Mouse (Mus musculus) 3T3-L1 (cell line): ENCODE results near the gene Gm21750.
A peak's percentile ranks its signal among the peaks of the same experiment; 100 is the strongest.
"Not testable (repeated sequence)": the region's sequence is repeated elsewhere in the genome, so short reads cannot be mapped to it uniquely, and the experiment has no call there.

ENCODE experiments used
- DNase-seq: peaks from one replicate; pipeline ENCODE4 v3.0.0-alpha.2; 2015; ENCODE audit warnings: low read depth, low spot score

Gm21750 gene

DNA sequence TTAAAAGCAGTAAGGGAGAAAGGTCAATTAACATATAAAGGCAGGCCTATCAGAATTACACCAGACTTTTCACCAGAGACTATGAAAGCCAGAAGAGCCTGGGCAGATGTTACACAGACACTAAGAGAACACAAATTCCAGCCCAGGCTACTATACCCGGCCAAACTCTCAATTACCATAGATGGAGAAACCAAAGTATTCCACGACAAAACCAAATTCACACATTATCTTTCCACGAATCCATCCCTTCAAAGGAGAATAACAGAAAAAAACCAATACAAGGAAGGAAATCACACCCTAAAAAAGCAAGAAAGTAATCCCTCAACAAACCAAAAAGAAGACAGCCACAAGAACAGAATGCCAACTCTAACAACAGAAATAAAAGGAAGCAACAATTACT lies at the start of gene Gm21750:
Gene Gm21750 (plus strand): TSS at position 301 of the 400 bp plus-strand sequence.
- DNase-seq = not testable (repeated sequence)

DNA sequence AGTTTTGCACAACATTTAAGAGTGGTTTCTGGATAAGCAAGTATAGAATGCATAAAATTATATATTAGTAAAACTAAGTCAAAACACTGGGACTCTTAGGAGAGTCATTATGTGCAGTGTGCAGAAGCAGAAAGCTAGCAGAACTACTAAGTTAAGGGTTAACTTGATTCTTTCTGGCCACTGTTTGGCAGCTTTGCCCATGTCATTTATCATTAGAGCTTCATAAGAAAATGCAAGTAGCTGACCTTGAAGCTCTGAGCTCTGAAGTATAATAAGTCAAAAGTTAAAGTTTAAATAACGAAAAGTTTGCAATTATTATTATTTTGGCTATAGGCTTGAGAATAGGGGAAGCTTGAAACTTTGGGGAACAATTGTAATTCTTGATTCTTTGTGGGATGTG lies 46.1 kb upstream of the Gm21750 start:
- DNase-seq = not testable (repeated sequence)

DNA sequence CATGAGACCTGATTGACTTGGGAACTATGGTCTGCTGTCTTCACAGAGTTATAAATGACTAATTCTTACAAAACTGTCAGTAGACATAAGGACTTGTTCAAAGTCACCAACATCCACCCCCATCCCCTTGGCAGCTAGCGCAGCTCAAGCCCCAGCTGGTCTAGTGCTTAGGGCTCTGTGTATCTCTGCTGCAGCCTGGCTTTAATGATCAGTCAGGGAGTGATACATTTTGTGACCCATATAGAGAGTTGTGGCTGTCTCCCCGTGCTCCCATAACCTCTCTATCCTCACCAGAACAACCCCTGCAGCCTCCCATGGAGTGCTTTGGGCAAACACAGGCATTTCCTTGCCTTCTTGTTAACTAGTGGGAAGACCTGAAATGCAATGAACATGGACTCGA lies 40.1 kb upstream of the Gm21750 start:
- DNase-seq = no peak

DNA sequence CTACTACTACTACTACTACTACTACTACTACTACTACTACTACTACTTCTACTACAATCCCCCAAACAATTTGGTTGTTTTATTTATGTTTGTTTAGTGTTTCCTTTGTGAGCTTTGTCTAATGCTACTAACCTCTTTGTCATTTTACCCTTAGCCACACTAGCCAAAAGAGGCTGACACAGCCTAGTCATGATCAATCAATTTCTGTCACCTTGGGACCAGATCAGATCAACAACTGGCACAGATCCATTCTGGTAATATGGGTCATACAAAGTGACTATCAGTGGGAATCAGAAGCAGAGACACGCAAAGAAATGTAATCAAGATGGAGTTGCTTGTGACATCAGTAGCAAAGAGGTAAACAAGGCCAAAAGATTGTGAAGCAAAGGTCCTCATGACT lies 38.0 kb upstream of the Gm21750 start:
- DNase-seq = no peak

DNA sequence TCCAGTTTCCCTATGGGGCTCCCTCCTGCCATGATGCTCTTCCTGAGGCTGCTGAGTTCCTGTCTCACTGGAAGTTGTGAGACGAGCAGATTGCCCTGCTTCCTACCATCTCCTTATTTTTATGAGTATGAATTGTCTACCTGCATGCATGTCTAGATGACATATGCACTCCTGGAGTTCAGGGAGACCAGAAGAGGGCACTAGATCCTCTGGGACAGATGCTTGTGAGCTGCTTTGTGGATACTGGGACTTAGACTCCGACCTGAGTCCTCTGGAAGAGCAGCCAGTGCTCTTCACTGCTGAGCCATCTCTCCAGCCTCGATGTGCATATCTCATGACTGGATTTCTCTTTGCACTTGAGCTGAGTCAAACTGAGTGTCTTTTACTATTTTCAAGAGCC lies 35.6 kb upstream of the Gm21750 start:
- DNase-seq = peak; percentile 21

DNA sequence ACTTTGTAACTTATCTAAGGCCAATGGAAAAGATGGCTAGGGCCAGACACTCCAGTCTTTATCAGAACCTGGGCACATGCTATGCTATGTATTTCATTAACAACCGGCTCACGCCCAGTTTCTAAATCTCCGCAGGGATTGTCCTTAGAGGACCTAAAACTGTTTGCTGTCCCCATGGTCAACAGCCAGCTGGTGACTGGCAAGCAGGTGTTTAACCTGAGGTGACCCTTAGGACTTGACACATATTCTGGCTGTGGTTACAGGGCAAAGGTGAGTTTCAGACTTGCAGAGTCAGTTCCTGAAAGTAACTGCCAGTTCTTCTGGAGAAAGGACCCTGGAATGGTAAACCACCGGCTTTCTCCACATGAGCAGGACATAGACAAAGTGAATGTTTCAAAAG lies 29.5 kb upstream of the Gm21750 start:
- no peak for DNase-seq

DNA sequence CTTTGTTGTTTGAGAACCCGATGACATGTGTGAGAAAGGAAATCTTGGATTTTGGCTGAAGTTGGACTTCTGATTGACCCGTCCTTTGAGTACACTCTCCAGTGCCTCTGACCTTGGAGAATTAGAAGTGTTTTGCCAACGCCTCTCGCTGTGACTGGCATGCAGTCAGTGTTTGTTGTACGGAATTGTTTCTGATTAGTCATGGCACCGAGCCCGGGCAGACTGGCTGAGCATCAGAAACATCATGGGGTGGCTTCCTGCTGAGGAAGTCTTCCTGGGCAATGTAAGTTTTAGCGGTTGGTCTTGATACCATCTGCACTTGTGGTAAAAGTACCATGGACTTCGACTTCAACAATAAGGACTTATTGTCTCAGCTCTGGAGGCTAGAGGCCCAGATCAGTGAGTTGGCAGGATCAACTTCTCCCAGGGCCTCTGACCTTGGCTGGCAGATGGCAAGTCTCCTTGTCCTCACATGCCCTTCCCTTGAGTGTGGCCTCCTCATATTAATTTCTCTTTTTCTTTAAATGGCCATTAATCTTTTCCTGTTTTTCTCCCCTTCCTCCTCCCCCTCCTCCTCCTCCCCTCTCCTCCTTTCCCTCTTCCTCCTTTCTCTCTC lies 28.3 kb upstream of the Gm21750 start:
- no peak for DNase-seq

DNA sequence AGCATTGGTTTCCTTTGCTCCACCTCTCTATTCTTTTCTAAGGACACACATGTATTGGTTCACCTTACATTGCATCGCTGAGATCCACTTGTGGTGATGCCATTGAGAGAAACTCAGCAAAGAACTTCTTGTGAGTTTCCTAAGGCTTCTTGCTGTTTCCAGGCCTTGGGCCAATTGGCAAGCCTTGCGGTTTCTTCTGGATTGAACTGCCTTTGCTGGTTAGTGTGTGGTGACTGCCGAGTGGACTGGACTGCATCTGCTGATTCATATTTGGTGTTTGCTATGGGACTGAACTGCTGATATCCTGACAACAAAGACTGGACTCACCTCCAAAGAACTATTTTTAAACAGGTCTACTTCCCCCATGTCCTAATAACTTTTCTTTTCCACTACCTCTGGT lies 26.7 kb upstream of the Gm21750 start:
- peak; percentile 27 for DNase-seq

DNA sequence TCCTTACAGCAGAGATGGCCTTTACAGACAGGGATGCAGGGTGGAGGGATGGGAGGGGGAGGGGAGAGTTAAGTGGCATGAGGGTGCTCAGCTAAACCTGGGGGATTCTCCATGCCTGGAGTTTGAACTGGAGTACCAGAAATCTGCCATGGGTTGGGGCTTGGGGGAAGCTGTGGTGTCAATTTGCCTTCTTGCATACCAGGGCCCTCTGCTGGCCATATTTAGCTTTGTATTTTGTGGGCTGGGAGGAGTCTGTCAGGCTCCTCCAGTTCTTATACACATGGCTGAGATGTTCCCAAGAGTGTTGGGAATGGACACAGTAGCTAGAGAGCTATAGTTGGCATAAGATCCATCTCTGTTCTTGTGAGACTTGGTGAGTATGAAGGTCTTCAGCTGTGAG lies 23.6 kb upstream of the Gm21750 start:
- peak; percentile 2 for DNase-seq

DNA sequence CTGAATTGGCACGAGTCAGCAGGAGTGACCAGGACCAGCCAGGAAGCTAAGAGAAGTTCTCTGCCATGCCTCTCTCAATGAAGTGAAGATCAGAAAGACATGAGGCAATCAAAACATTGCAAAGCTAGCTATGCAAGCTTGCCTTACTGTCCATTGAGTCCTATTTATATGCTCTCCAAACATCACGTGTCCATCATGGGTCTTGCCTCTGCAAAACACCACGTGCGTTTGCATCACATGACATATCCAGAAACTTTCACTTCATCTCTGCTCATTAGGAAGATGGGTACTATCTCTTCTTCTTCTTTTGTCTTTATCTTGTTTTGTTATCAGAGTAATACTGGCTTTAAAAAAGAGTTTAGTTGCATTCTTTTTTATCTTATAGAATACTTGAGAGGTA lies 10.8 kb upstream of the Gm21750 start:
- no peak for DNase-seq

DNA sequence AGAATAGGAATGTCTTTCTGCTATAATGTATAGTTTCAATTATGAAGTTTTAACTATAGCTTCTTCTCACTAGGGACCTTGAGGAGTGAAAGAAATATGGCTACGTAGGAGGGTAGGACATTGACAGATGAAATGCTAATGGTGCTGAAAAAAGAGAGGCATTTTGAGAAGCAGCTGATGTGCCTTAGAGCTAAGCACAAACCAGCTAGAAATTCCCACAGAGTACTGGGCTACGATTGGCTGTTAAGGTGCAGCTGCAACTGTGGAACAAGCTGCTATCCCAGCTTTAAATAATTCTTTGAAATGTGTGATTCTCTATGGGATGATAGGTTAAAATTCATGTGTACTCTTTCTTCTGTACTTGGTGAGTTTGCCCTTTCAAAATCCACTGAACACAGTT lies 9.1 kb downstream of the Gm21750 start:
- no peak for DNase-seq

DNA sequence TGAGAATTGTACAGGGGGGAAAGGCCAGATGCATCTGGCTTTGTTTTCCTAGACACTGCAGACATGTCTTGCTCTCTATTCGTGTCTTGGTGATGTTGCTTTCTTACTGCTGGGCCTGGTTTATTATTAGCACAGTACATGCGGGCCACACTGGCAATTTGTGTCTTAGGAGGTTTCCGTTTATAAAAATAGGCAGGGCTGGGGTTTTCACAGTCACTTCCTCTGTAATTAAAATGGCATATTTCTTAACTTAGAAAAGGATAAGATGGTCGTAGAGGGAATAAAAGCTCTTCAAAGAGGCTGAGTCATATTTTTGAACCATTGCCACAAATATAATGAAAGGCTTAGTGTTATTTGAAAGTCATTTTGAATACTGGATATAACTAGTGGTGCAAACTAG lies 26.7 kb downstream of the Gm21750 start:
- peak; percentile 25 for DNase-seq

DNA sequence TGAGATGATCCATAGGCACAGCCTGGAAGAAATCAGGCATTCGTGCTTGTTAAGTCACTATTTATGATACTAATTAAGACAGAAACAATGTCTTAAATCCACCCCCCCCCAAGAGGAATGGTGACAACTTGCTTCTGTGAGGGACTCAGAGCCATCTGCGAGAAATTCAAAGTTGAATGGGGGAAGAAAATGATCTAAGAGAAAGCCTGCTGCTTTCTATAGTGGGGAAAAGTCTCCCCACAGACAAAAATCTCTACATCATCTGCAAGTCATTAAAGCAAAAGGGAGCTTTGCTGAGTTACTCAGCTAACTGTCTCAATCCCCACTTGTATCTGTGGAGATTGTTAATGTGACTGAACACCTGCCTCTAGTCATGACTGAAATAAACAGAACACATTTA lies 27.4 kb downstream of the Gm21750 start:
- DNase-seq = no peak

DNA sequence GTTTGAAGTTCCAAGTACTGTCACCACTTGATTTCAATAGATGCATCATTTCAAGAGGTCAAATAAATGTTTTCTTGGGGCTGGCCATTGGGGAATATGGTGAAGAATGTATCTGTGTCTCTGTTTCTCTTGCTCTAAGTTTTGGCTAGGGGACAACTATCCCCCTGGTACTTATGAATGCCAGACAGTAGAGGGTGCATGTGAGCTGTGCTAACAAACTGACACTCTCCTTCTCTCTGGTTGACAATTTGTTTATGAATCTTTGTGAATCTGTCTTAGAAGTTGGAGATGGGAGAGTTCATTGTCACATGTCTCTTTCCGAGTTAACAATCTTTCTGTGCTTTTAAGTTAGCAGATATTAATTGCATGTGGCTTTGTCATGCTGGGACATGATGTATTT lies 39.2 kb downstream of the Gm21750 start:
- peak; percentile 56 for DNase-seq

DNA sequence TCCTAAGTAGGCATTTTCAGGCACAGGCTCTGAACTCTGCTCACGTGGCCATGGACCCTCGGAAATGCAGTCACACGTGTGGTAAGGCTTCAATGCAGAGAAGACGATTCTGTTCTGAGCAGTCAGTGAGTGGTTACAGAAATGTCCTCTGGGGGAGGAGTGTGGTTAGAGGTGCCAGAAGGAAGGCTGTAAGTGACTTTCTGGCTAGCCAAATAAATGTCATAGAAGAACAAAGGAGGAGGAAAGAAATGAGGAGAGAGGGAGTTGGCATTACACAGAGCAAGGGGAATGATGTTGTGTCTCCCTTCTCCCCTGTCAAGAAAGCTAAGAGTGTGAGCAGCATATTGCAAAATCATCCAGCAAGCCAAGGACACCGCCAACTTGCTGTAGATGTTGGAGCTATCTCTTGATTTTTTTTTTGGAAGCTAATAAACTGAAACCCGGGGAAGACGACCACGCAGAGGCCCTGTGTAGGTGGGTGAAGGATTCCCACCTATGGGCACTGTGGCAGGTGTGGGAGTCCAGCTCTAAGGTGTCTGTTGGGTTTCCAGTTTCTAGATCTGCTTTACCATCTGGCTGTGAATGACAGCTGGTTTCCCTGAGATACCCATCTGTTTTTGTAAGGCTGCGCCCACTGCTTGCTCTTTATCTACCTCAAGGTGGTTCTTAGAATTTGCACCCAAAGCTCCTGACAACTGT lies 48.5 kb downstream of the Gm21750 start:
- no peak for DNase-seq
